Mouse (Mus musculus) CH12.LX (cell line): ENCODE data around the gene Pde4d.

Experiments
- CTCF ChIP-seq, 2 experiments: IDR thresholded peaks in 1 of 2; conservative IDR thresholded peaks in 1 of 2; 2 replicates each; pipeline ENCODE4 v1.5.1; 2011 to 2012; ENCODE audit warnings: low read depth in 2 of 2, low read length in 2 of 2, improper control_type of control experiment in 1 of 2, inconsistent platforms in 1 of 2, mild to moderate bottlenecking in 1 of 2, moderate library complexity in 1 of 2
- ELF1 ChIP-seq: IDR thresholded peaks from 2 replicates; pipeline ENCODE4 v1.6.1; 2014; ENCODE audit warnings: low read depth, mild to moderate bottlenecking, inconsistent platforms, low read length, improper control_type of control experiment
- EP300 ChIP-seq: IDR thresholded peaks from 2 replicates; pipeline ENCODE4 v1.6.1; 2011; ENCODE audit warnings: low read length, improper control_type of control experiment
- ETS1 ChIP-seq: conservative IDR thresholded peaks from 2 replicates; pipeline ENCODE4 v1.6.1; 2012; ENCODE audit warnings: low read depth, mild to moderate bottlenecking, inconsistent platforms, low read length, improper control_type of control experiment, moderate library complexity
- HCFC1 ChIP-seq: IDR thresholded peaks from 2 replicates; pipeline ENCODE4 v1.6.1; 2012; ENCODE audit warnings: low read depth, mild to moderate bottlenecking, inconsistent platforms, low read length, improper control_type of control experiment
- NRF1 ChIP-seq: IDR thresholded peaks from 2 replicates; pipeline ENCODE4 v1.6.1; 2014; ENCODE audit warnings: low read depth, mild to moderate bottlenecking, inconsistent platforms, low read length, improper control_type of control experiment, moderate library complexity
- POLR2A ChIP-seq: IDR thresholded peaks from 2 replicates; pipeline ENCODE4 v1.6.1; 2011; ENCODE audit warnings: low read depth, mild to moderate bottlenecking, improper control_type of control experiment, low read length
- POLR2AphosphoS2 ChIP-seq: IDR thresholded peaks from 2 replicates; pipeline ENCODE4 v1.6.1; 2011; ENCODE audit warnings: low read depth, low read length, improper control_type of control experiment
- RCOR1 ChIP-seq: conservative IDR thresholded peaks from 2 replicates; pipeline ENCODE4 v1.6.1; 2012; ENCODE audit warnings: low read depth, mild to moderate bottlenecking, inconsistent platforms, low read length, improper control_type of control experiment
- USF1 ChIP-seq: IDR thresholded peaks from 2 replicates; pipeline ENCODE4 v1.6.1; 2014; ENCODE audit warnings: low read depth, mild to moderate bottlenecking, inconsistent platforms, low read length, improper control_type of control experiment
- ZMIZ1 ChIP-seq: IDR thresholded peaks from 2 replicates; pipeline ENCODE4 v1.6.1; 2012; ENCODE audit warnings: low read depth, mild to moderate bottlenecking, inconsistent platforms, low read length, improper control_type of control experiment

DNA sequence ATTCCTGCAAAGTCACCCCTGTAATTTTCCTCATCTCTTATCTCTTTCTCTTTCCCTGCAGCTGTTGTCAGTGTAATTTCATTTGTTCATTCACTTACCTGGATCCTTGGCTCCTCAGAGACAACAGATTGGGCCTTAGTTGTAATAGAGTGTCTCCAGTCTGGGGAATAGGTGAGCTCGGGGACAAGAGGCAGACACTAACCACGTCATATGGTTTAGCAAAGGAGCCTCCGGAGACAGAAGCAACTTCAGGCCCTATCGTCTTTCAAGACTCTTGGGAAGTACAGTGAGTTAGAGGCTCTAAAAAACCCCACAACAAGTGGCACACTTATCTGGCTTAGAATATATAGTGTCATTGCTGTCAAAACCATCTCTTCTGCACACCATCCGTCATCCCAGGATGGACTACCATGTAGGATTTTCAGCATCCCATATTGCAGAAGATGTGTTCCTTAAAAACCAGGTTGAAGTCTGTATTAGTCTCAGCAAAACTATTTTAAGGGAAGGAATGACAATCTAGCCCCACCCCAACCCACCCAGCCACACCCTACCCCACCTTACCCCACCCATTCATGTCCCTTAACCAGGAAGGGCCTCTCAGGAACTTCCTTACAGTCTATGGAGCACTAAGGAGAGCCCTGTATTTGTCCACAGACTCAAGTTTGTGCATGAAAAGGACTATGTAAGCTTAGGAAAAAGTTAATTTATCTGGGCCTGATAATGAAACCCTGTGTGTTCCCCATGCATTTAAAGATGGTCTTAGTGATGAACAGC lies 1356.6 kb downstream of the Pde4d start:
- TF ChIP-seq CTCF (conservative IDR thresholded peaks at IDR 0.05 in 1 of 2, IDR thresholded peaks at IDR 0.05 in 1 of 2; ENCODE audit: low read depth in 2 of 2, low read length in 2 of 2) (no peak), POLR2A (no peak), HCFC1 (no peak), RCOR1 (no peak), ETS1 (no peak), NRF1 (no peak), ELF1 (no peak), EP300 (no peak), USF1 (no peak), ZMIZ1 (no peak), POLR2AphosphoS2 (no peak)
